Mouse (Mus musculus): ENCODE data around the gene Fancc. TPM values are rescaled to one million over a fixed set of nuclear protein-coding genes. Genes with fewer than 3 reads are reported as not detected.

Gene Fancc
- polyA plus RNA-seq, 1 experiment from 2014 or later: 17.7 TPM

GRCm38 (mm10) chr13:63304124-63304792, 192.8 kb downstream of the Fancc start:
- no peaks in the 10 kb centered on the region for H3K27me3 ChIP-seq (replicated peaks)
- 0 out of 2 replicates have a peak, but pooled peaks have one; percentile 6 for ATAC-seq
- no peak overlapping the region for H3K4me3 ChIP-seq (replicated peaks)
- peaks cover 18% of the 10 kb centered on the region for H3K36me3 ChIP-seq
- H3K27ac ChIP-seq: peak overlapping the region; percentile 17; the same call in 1 of the 2 replicates
- no peak overlapping the region for H3K4me2 ChIP-seq (replicated peaks)
- peaks cover 30% of the 10 kb centered on the region for H3K4me1 ChIP-seq (replicated peaks)
- WGBS: 61% methylated on average over 6 of the region's 6 CpGs
- no peaks in the 10 kb centered on the region for H3K9me3 ChIP-seq
- H3K9ac ChIP-seq: no peak overlapping the region

GRCm38 (mm10) chr13:63302381-63302780, 194.7 kb downstream of the Fancc start:
- Histone ChIP-seq H3K9me3 (no peaks in the 10 kb centered on the region), H3K36me3 (peaks cover 37% of the 10 kb centered on the region), H3K27ac (no peak overlapping the region), H3K9ac (no peak overlapping the region), H3K4me2 (replicated peaks) (no peak overlapping the region), H3K4me1 (replicated peaks) (peaks cover 30% of the 10 kb centered on the region), H3K4me3 (replicated peaks) (no peak overlapping the region), H3K27me3 (replicated peaks) (no peaks in the 10 kb centered on the region)
- no peak for ATAC-seq
- WGBS: 92% methylated on average over 5 of the region's 5 CpGs

- no peak overlapping the region for H3K4me2 ChIP-seq (replicated peaks)
- ATAC-seq: peak; percentile 21
- no peaks in the 10 kb centered on the region for H3K9me3 ChIP-seq
- H3K4me3 ChIP-seq (replicated peaks): no peak overlapping the region
- H3K4me1 ChIP-seq (replicated peaks): peaks cover 30% of the 10 kb centered on the region
- peaks cover 40% of the 10 kb centered on the region for H3K36me3 ChIP-seq
- no peaks in the 10 kb centered on the region for H3K27me3 ChIP-seq (replicated peaks)
- H3K9ac ChIP-seq: no peak overlapping the region
- H3K27ac ChIP-seq: peak overlapping the region; percentile 23; the same call in 1 of the 2 replicates
- WGBS: 49% methylated on average over 3 of the region's 3 CpGs
Observed at GRCm38 (mm10) chr13:63301764-63302209, 195.3 kb downstream of the Fancc start.

- Histone ChIP-seq H3K27me3 (replicated peaks) (no peaks in the 10 kb centered on the region), H3K27ac (no peak overlapping the region), H3K9ac (no peak overlapping the region)
Observed at GRCm38 (mm10) chr13:63300929-63301328, 196.1 kb downstream of the Fancc start.

GRCm38 (mm10) chr13:63298931-63299330, 198.1 kb downstream of the Fancc start:
- no peak overlapping the region for H3K9ac ChIP-seq
- ATAC-seq: no peak
- no peaks in the 10 kb centered on the region for H3K27me3 ChIP-seq (replicated peaks)
- 90% methylated on average over 5 of the region's 5 CpGs for WGBS
- no peak overlapping the region for H3K27ac ChIP-seq
- H3K9me3 ChIP-seq: no peaks in the 10 kb centered on the region
- no peak overlapping the region for H3K4me2 ChIP-seq (replicated peaks)
- no peak overlapping the region for H3K4me3 ChIP-seq (replicated peaks)
- H3K4me1 ChIP-seq (replicated peaks): peaks cover 25% of the 10 kb centered on the region
- H3K36me3 ChIP-seq: peaks cover 47% of the 10 kb centered on the region

More at GRCm38 (mm10) chr13:63300929-63301328, 196.1 kb downstream of the Fancc start:
- Histone ChIP-seq H3K4me3 (replicated peaks) (no peak overlapping the region), H3K4me2 (replicated peaks) (no peak overlapping the region), H3K4me1 (replicated peaks) (peaks cover 30% of the 10 kb centered on the region), H3K36me3 (peaks cover 40% of the 10 kb centered on the region), H3K9me3 (no peaks in the 10 kb centered on the region)
- ATAC-seq: no peak
- WGBS: 68% methylated on average over 7 of the region's 7 CpGs

GRCm38 (mm10) chr13:63297933-63298332, 199.1 kb downstream of the Fancc start:
- Histone ChIP-seq H3K4me3 (replicated peaks) (no peak overlapping the region), H3K9ac (no peak overlapping the region), H3K27me3 (replicated peaks) (no peaks in the 10 kb centered on the region), H3K27ac (no peak overlapping the region), H3K36me3 (peaks cover 41% of the 10 kb centered on the region), H3K4me1 (replicated peaks) (peaks cover 31% of the 10 kb centered on the region), H3K9me3 (no peaks in the 10 kb centered on the region), H3K4me2 (replicated peaks) (no peak overlapping the region)
- ATAC-seq: no peak
- WGBS: 85% methylated on average over 3 of the region's 3 CpGs

GRCm38 (mm10) chr13:63297003-63297402, 200.1 kb downstream of the Fancc start:
- 90% methylated on average over 2 of the region's 2 CpGs for WGBS
- ATAC-seq: no peak
- Histone ChIP-seq H3K9me3 (no peaks in the 10 kb centered on the region), H3K4me1 (replicated peaks) (peaks cover 33% of the 10 kb centered on the region), H3K27ac (no peak overlapping the region), H3K27me3 (replicated peaks) (no peaks in the 10 kb centered on the region), H3K4me3 (replicated peaks) (no peak overlapping the region), H3K4me2 (replicated peaks) (no peak overlapping the region), H3K36me3 (peaks cover 34% of the 10 kb centered on the region), H3K9ac (no peak overlapping the region)

- no peak for ATAC-seq
- H3K27ac ChIP-seq: no peak overlapping the region
- H3K36me3 ChIP-seq: peaks cover 38% of the 10 kb centered on the region
- no peaks in the 10 kb centered on the region for H3K27me3 ChIP-seq (replicated peaks)
- H3K9me3 ChIP-seq: no peaks in the 10 kb centered on the region
- H3K4me2 ChIP-seq (replicated peaks): no peak overlapping the region
- 90% methylated on average over 11 of the region's 11 CpGs for WGBS
- H3K9ac ChIP-seq: no peak overlapping the region
- H3K4me1 ChIP-seq (replicated peaks): peaks cover 28% of the 10 kb centered on the region
- no peak overlapping the region for H3K4me3 ChIP-seq (replicated peaks)
Observed at GRCm38 (mm10) chr13:63296300-63296699, 200.8 kb downstream of the Fancc start.

- no peaks in the 10 kb centered on the region for H3K27me3 ChIP-seq (replicated peaks)
- no peak overlapping the region for H3K9ac ChIP-seq
- peaks cover 23% of the 10 kb centered on the region for H3K4me1 ChIP-seq (replicated peaks)
- H3K9me3 ChIP-seq: no peaks in the 10 kb centered on the region
- peaks cover 43% of the 10 kb centered on the region for H3K36me3 ChIP-seq
- no peak overlapping the region for H3K4me3 ChIP-seq (replicated peaks)
- peak; percentile 71 for ATAC-seq
- WGBS: 32% methylated on average over 15 of the region's 15 CpGs
- peak overlapping the region; percentile 78 for H3K27ac ChIP-seq
- H3K4me2 ChIP-seq (replicated peaks): no peak overlapping the region
Observed at GRCm38 (mm10) chr13:63294359-63295193, 202.5 kb downstream of the Fancc start.

- H3K36me3 ChIP-seq: peaks cover 42% of the 10 kb centered on the region
Observed at GRCm38 (mm10) chr13:63293647-63294046, 203.4 kb downstream of the Fancc start.

GRCm38 (mm10) chr13:63291016-63291415, 206.1 kb downstream of the Fancc start:
- Histone ChIP-seq H3K4me3 (replicated peaks) (no peak overlapping the region), H3K9me3 (no peaks in the 10 kb centered on the region), H3K9ac (no peak overlapping the region), H3K4me2 (replicated peaks) (no peak overlapping the region), H3K27ac (no peak overlapping the region), H3K27me3 (replicated peaks) (no peaks in the 10 kb centered on the region), H3K36me3 (peaks cover 33% of the 10 kb centered on the region), H3K4me1 (replicated peaks) (peaks cover 29% of the 10 kb centered on the region)
- no peak for ATAC-seq
- WGBS: 91% methylated on average over 6 of the region's 6 CpGs

More at GRCm38 (mm10) chr13:63293647-63294046, 203.4 kb downstream of the Fancc start:
- H3K27ac ChIP-seq: peak overlapping the region; percentile 78
- ATAC-seq: 0 out of 2 replicates have a peak, but pooled peaks have one; percentile 11
- whole genome bisulfite sequencing: 63% methylated on average over 3 of the region's 3 CpGs
- peaks cover 28% of the 10 kb centered on the region for H3K4me1 ChIP-seq (replicated peaks)
- H3K9me3 ChIP-seq: no peaks in the 10 kb centered on the region
- no peak overlapping the region for H3K4me2 ChIP-seq (replicated peaks)
- H3K4me3 ChIP-seq (replicated peaks): no peak overlapping the region
- no peak overlapping the region; the same call in 1 of the 2 replicates for H3K9ac ChIP-seq
- H3K27me3 ChIP-seq (replicated peaks): no peaks in the 10 kb centered on the region

GRCm38 (mm10) chr13:63290126-63290525, 207.0 kb downstream of the Fancc start:
- peaks cover 29% of the 10 kb centered on the region for H3K4me1 ChIP-seq (replicated peaks)
- no peak overlapping the region for H3K4me2 ChIP-seq (replicated peaks)
- no peak overlapping the region for H3K9ac ChIP-seq
- H3K9me3 ChIP-seq: no peaks in the 10 kb centered on the region
- H3K27ac ChIP-seq: no peak overlapping the region
- no peak overlapping the region for H3K4me3 ChIP-seq (replicated peaks)
- H3K36me3 ChIP-seq: peaks cover 31% of the 10 kb centered on the region
- H3K27me3 ChIP-seq (replicated peaks): no peaks in the 10 kb centered on the region
- 93% methylated on average over 4 of the region's 4 CpGs for WGBS
- no peak for ATAC-seq
